Mouse (Mus musculus) cerebellum, adult 11 months (tissue): Measurements from ENCODE around the gene Rbfox2.
"Not testable (repeated sequence)": the region's sequence is repeated elsewhere in the genome, so short reads cannot be mapped to it uniquely, and the experiment has no call there.

Experiments used
- DNase-seq: peaks from one replicate; pipeline ENCODE4 v3.0.0; 2022

Rbfox2 gene

DNA sequence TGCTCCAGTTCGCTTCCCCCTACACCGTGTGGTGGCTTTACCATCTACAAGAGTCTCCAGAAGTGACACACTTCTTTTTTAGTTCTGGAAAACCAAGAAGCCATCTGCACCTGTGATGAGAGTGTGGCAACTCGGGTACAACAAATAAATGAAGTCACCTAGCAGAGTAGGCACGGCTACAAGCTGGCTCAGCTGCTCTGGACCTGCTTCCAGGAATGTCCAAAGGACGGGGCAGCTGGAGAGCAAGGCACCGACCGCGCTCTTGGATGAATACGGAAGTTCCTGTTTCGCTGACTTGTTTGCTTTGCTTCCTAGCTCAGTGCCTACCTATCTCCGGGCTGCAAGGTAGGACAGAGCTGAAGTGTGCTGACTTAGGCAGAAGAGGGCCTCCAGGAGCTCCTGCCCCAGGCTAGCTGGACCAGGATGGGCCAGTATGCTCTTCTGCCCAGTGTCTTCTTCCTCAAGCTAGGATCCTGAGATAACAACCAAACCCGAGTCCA, 22.9 kb upstream of the Rbfox2 start:
- DNase-seq, result no peak

DNA sequence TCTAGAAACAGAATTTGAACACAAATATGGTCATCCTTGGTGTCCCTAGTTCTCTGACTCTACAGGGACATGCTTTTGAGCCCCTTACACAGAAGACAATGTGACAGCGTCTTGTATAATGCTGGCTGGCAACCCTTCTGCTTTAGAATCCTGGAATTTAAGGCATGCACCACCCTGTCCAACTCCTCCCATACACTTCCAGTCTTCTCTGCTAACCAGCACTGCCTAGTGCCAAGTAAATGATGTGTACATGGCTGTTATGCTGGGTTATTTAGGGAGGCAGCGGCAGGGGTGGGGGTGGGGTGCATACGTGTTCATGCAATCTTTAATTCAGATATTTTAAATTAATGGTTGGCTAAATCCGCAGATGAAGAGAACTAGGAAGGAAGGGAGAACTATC, 19.6 kb upstream of the Rbfox2 start:
- DNase-seq, result no peak

DNA sequence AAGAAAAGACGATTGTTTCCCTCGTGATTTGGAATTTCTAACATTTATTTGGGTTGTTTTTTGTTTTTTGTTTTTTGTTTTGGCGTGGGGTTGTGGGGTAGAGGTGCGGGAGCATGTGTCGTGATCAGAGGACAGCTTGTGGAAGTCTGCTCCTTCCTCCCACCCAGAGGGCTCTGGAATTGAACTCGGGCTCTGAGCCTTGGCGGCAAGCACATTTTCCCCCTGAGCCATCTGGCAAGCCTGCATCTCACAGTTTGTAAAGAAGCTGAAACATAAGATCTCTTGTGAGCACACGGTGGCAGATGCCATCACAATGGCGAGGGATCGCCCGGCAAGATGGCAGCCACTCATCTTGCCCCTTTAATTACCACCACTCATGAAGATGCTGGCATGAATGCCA, 17.6 kb upstream of the Rbfox2 start:
- no peak for DNase-seq

DNA sequence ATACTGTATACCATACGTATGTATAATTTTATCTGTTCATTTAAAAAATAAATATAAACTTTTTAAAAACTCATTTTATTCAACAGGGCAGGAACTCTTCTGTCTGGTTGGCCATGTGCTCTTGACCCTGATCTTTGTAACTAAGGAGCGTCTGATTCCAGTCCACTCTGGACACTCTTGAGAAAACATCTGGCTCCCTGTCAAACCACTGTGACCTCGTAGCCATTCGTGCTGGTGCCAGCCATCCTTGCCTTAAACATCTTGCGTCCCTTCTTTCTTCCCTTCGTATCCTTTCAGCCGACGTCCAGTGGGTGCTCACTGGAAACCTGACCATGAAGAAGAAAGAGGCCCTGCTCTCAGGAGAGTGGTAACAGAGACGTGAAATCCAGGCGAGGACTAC, 16.4 kb upstream of the Rbfox2 start:
- DNase-seq, result no peak

DNA sequence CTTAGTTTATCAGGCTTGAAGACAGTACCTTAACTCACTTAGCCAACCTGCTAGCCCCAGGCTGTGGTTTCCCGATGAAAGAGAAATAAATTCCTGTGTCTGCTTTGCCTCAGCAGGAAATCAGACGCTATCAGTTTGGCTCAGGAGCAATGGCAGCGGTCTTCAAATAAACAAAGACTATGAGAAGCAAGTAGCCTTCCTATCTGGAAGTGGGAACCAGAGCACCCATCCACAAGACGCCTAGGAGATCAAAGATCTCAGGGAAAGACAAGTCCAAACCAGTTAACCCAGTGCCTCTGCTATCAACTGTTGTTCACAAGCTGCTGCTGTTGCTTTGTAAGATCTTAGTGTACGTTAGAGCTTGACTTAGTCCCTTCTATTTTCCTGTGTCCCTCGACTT, 6.9 kb upstream of the Rbfox2 start:
- no peak for DNase-seq

DNA sequence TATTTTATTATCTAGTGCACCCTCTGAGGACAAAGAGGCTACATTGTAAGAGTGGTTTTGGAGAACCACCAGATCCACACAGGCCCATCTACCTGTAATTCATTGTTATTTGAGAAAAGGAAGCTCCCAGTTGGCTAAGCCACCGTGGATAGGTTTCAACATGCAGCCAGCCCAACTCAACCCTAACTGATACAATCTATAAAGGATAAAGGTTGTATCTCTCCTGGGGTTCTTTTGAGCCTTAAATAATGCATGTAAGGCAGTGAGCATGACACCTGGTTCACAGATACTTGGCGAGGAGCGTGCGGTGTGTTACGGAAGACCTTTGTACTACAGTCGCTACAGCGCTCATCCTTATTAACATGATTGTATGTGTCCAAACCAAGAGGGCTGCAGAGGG, 6.0 kb upstream of the Rbfox2 start:
- DNase-seq, result no peak

DNA sequence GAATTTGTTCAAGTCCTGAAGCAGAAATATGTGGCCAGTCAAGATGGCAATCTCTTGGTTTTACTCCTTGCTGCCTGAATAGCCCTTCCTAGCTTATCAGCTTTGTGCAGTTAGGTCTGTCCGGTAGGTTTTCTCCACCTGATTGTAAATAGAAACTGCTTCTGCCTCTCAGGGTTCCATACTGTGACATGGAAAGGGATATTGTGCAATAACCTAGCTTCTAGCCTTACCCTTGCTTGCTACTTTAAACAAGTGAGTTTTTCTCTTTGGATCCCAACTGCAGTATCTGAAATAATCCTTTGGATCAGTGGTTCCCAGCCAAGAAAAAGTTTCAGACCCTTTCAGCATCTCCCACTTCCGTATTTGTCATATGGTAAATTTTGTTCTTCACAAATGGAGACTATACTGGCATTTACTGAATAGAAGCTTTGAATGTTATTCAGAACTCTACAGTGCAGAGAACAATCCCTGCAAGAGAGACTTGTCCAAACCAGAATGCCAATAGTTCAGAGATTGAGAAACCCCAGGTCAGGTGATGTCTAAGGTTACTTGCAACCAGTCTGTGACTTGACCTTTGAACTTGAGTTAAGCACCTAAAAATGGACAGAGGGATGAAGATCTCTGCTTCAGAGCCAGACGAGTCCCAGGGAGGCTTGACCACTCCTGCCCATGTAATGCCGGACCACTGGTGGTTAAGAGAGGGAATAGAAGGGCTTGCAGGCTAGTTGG, 1.1 kb upstream of the Rbfox2 start:
- DNase-seq, result no peak

DNA sequence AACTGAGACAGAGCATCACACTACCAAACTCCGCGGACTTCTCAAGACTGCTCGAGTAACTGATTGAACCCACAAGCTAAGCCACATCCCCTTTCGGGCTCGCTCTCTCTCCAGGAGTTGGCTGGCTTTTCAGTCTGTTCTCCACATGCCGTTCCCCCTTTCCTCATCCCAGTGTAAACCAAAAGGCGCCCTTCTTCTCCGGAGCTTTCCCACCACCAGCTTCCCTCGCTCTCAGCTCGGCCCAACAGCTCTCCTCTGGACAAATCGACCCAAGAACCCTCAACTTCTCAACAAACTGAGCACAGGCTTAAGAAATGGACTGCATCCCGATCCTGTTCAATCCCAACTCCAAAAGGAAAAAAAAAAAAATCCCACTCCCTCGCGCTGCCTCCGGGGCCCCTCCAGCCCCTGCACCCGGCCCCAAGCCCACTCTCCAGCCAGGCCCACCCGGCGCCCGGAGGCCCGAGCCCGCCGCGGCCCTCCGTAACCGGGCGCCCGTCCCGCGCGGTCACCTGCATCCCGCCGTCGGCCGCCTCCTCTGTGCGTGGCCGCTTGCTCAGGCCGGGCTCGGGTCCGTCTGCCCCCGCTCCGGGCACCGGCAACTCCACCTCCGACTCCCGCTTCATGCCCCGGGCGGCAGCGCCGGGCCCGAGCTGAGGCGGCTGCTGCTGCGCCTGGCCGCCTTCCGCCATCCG, 805 bp downstream of the Rbfox2 start:
- DNase-seq, result peak; percentile 34

DNA sequence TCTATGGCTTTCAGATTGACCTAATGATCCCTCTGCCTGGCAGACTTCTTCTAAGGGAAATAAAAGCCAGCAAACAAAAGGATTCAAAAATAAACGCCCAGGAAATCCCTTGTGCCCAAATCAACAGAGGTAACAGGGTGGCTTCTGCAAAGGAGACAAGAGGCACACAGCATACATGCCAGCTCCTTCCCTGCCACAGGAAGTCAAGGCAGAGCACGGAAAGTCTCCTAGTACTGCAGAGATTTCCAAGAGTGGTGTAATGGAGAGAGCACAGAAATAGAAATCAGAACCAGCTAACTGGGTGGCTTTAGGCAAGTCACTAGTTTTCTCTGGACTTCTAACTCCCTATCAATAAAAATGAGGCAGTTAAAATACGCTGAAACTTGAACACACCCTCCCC, 1.8 kb downstream of the Rbfox2 start:
- no peak for DNase-seq

DNA sequence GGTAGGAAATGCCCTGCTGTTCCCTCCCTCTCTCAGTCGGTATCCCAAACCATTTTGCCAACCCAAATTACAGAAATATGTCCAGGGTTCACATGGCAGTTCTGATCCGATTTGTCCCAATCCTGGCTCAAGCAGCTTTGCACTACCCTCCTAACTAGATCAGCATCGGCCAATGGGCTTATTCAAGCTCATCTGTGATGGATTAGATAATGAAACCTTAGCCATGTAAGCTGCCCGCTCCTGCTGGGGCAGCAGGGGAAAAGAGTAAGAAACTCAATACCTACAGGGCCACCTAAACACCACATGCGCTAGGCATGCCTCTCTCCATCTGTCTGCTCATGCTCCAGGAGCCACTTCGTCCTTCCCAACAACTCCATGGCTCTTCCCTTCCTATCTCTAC, 5.7 kb downstream of the Rbfox2 start:
- DNase-seq, result no peak

DNA sequence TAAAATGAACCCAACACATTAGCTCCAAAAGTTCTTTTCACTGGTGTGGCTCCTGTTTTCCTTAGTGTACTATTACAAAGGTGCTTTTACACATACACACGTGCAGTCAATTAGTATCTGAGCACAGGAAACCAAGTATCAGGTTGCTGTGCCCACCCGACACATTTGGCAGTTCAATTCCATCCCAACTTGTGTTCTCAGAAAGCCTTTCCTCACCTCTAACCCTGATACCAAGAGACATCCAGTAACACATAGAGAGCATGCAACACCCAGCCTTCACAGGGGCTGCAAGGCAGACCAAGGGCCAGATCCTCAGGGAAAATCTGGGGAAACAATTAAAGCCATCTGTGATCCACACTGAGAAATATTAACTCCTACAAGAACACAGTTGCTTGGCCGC, 8.2 kb downstream of the Rbfox2 start:
- DNase-seq, result no peak

DNA sequence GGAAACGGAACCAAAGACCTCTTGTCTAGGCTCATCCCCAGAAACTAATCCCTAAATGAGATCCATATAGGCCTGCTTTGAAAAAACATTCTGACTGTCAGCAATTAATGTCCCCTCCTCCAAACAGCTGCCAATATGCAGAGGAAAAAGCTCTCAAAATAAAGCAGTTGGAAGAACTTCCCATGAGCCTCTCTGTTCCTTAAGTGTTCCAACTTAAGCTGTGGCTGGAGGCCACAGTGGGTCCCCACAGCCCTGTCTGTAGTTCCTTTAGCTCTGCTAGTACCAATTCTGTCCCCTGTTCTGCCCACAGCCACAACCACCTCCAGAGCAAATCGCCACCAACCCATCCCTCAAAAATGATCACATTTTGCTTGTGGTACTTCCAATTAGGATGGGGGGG, 10.2 kb downstream of the Rbfox2 start:
- no peak for DNase-seq

DNA sequence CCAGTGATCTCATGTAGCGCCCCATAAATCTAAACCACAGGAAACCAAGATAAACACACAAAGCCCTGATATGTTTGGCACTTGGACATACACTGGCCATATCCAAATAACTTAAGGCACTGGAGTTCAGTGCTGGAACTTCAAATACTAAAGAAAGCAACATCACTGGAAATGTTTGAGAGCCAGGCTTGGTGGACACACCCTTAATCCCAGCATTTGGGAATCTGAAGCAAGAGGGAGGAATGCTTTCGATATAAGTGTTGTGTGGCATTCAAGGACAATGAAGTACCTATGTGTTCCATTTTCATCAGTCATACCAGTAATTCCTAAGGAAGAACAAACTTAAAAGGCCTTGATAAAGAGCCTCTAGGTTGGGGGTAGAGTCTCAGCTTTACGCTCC, 13.3 kb downstream of the Rbfox2 start:
- DNase-seq, result no peak

DNA sequence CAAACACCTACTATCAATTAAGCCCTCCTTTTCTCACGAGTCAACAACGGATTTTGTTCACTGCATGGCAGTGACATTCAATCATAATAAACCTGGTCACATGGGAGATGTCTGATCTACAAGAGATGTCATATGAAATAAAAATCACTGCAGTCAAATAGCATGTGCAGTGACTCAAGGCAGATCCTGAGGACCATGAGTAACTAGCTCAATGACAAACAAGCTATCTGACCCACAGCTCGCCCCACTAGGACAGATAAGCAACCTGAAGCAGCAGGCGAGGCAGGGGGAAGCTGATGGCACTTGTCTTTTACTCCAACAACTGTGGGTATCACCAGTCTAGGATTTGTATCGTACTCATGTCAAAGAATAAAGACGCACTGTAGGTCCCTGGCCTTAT, 14.4 kb downstream of the Rbfox2 start:
- DNase-seq, result no peak

DNA sequence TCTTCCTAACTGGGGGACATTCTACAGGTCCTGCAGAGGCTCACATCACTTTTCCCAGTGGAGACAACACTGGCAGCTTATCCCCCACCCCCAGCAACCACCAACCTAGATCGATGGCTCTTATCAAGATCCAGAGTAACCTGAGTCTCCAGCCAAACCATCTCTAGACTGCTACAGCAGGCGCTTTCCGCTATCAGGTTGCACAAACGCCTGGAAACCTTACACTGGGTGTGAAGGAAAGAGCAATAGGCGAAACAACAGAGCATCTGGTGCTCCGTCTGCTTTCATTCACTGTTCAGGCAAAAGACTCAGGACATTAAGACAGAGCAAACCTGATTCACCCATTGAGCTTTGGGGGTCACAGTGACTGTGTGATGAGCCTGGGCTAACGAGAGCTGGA, 15.3 kb downstream of the Rbfox2 start:
- no peak for DNase-seq

DNA sequence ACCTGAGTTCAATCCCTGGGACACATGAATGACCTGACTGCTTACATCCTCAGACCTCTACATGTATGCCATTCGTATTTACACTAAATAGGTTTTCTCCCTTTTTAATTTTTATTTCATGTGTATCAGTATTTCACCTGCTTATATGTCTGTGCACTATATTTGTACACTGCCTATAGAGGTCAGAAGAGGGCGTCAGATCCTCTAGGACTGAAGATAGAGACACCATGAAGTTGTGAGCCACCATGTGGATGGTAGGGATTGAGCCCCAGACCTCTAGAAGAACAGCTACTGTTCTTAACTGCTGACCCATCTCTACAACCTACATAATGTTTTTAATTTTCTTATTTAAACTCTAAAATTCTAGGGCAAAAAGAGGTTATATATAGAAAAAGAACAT, 16.5 kb downstream of the Rbfox2 start:
- DNase-seq, result no peak

DNA sequence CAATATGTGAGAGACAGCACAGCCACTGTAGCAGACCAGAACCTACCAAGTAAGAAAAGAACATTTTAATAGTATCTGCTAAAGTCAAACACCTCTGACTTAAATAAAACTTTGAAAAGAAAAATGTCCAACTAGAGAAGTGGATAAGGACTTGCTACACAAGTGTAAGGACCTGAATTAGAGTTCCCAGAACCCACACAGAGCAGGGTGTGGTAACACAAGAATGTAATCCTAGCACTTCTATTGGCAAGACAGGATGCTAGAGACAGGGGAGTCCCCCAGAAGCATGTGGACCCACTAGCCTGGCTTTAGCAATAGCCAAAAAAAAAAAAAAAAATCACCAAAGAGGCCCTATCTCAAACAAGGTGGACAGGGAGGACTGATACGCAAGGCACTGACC, 26.7 kb downstream of the Rbfox2 start:
- DNase-seq, result no peak

DNA sequence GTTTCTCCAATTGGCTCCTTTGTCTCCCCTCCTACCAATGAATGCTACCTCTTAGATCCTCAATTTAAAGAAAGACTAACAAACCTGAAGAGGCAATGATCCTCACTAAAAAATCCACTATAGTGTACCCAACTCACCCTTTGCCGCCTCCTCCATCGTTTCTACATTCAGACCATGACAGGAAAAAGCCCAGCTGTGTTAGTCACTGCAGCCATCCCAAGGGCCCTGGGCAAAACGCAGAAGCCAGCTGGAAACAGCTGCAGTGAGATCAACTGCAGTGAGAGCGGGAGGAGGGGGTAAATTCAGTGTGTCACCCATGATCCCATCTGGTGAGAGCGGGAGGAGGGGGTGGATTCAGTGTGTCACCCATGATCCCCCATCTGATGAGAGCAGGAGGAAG, 28.0 kb downstream of the Rbfox2 start:
- no peak for DNase-seq

DNA sequence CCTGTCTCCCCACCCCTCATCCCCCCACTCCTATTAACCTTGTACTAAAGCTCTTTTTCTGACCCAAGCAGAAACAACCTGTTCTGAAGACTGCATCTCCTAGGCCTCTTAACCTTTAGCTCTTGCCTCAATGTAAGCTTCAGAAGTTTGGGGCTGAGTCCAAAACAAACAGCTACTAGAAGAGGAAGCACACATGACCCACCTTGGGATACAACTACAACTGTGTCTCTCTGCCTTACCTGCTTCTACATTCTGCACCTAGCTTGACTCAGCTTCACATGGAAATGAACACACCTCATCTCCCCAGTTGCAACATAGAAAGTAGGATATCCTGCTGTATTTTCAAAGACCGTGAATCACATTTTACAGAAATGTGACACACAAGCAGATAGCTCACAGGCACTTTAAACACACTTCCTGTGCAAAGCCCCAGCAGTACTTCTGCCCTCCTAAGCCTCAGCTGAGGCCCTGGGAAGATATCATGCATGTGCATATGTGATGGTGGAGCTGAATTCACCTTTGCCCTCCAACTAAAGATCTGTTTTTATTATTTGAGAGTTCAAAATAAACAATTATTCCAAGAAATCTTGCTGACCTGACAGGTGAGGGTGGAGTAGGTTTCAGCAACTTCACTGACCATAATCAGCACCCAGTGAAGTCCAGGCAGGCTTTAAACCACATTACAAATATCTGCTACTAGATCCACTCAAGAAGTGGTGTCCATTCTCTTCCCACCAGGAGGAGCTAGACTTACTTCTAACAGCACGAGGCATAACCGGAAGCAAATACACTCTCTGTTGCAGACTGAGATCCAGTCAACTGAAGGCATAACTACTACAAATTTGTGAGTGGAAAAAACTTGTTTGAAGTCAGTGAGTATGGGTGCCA, 29.7 kb downstream of the Rbfox2 start:
- DNase-seq, result no peak

DNA sequence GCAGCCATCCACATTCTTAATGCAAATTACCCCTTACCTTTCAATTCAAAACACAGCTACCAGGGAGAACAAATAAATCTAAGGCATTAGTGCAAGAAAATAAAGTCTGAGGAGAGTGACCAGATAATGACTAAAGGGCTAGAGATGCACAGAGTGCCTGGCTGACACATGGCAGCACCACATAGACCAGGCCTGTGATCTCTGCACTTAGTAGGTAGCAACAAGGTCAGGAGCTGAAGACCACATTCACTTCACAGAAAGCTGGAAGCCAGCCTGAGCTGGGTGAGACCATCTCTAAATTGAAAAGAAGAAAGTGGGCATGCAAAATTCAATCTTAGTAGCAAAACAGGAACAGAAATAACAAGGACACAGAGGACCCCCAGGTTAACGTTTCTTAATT, 30.5 kb downstream of the Rbfox2 start:
- DNase-seq, result no peak

DNA sequence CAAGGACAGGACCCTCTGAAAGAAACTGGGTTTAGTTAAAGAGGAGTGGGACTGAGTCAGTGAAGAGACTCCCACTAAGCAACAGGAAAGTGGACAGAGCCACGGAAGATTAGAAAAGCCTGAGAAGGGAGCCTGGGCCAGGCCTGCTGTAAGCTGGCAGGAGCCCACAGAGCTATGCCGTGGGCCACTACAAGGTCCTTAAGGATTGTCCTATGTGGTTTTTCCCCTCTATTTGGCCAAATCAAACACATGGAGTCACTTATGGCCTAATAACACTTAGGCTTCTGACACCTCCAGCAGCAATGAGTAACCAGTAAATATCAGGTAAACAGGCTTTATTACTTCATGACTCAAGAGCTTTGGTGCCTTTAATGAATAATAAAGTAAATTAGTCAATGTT, 31.2 kb downstream of the Rbfox2 start:
- DNase-seq, result no peak

DNA sequence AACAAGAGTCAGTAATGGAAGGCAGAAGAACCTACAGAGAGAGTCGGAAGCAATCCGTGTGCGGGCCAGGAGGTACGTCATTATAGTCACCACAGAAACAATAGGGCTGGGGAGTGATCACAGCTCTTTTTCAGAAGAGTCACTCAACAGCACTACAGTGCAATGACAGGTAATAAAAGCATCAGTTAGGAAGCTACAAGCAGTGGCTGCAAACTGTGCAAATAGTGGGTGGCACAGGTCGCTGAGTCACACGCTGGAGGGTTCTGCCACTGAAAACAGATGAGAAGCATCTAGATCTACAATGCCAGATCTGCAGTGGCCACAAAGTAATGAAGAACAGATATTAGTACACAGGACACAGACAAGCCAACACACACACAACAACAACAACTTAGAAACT, 32.9 kb downstream of the Rbfox2 start:
- no peak for DNase-seq

DNA sequence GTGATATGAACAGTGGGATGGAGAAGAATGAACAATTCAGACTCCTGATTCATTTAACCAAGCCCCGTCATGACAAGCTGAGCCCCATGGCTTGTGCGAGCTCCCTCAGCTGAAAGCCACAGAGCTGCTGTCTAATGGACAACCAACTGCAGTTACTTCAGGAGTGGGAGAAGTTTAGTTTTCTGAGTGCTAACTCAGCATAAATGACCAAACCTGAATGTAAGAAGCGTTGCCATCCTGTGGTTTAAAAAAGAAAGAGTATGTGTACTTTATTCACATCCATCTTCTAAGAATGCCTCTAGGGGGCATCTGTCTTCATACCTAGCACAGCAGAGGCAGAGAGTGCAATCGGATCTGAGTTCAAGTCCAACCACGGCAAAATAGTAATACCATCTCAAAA, 35.5 kb downstream of the Rbfox2 start:
- no peak for DNase-seq

DNA sequence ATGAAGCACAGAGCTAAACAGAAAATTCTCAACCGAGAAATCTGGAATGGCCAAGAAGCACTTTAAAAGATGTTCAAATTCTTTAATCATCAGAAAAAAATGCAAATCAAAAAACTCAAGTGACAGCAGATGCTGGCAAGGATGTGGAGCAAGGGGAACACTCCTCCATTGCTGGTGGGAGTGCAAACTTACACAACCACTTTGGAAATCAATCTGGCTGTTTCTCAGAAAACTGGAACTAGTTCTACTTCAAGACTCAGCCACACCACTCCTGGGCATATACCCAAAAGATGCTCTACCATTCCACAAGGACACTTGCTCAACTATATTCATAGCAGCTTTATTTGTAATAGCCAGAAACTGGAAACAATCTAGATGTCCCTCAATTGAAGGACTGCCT, 37.3 kb downstream of the Rbfox2 start:
- DNase-seq, result not testable (repeated sequence)
